Mouse (Mus musculus) limb, embryonic 14.5 days (tissue): ENCODE results near the gene Ank2. TPM values are rescaled to one million over a fixed set of nuclear protein-coding genes. Genes with fewer than 3 reads are reported as not detected.

Experiments used
- ATAC-seq: fragments of 200-750 bp; cut with Nextera tagmentation; 2 replicates; pipeline ENCODE4 v1.8.0; 2017; ENCODE audit warnings: low read depth, moderate number of reproducible peaks, moderate TSS enrichment; ENCODE audit not compliant: low FRiP score
- DNase-seq: peaks from one replicate; pipeline ENCODE4 v3.0.0-alpha.2; 2015; ENCODE audit warnings: low spot score
- H3K27ac ChIP-seq: fragments of 300-500 bp; sonication (generic); replicated peaks from 2 replicates; pipeline ENCODE4 v1.5.1; 2014; ENCODE audit warnings: low read depth, mild to moderate bottlenecking, low read length, moderate library complexity, mixed read lengths
- H3K27me3 ChIP-seq: fragments of 300-500 bp; sonication (generic); 2 replicates; pipeline ENCODE4 v1.6.1; 2014; ENCODE audit warnings: low read length, mixed read lengths; ENCODE audit not compliant: control insufficient read depth, insufficient read depth
- H3K36me3 ChIP-seq: fragments of 300-500 bp; sonication (generic); 2 replicates; pipeline ENCODE4 v1.6.1; 2014; ENCODE audit warnings: mild to moderate bottlenecking, low read length, moderate library complexity, mixed read lengths; ENCODE audit not compliant: control insufficient read depth, insufficient read depth
- H3K4me1 ChIP-seq: fragments of 300-500 bp; sonication (generic); 2 replicates; pipeline ENCODE4 v1.6.1; 2014; ENCODE audit warnings: antibody characterized with exemption, low read length, mixed read lengths; ENCODE audit not compliant: control insufficient read depth, insufficient read depth
- H3K4me2 ChIP-seq: fragments of 300-500 bp; sonication (generic); replicated peaks from 2 replicates; pipeline ENCODE4 v1.6.1; 2014; ENCODE audit warnings: low read depth, mild to moderate bottlenecking, low read length, moderate library complexity; ENCODE audit not compliant: severe bottlenecking
- H3K4me3 ChIP-seq: fragments of 300-500 bp; sonication (generic); replicated peaks from 2 replicates; pipeline ENCODE4 v1.5.1; 2014; ENCODE audit warnings: low read length
- H3K9ac ChIP-seq: fragments of 300-500 bp; sonication (generic); 2 replicates; pipeline ENCODE4 v1.6.1; 2014; ENCODE audit warnings: mild to moderate bottlenecking, low read depth, low read length, moderate library complexity; ENCODE audit not compliant: severe bottlenecking
- H3K9me3 ChIP-seq: fragments of 300-500 bp; sonication (generic); 2 replicates; pipeline ENCODE4 v1.6.1; 2016; ENCODE audit warnings: low read length; ENCODE audit not compliant: control insufficient read depth
- POLR2A ChIP-seq: fragments of 200-500 bp; IDR thresholded peaks from 2 replicates; pipeline ENCODE4 v1.8.0; 2012; ENCODE audit warnings: inconsistent platforms, mild to moderate bottlenecking, moderate library complexity, borderline replicate concordance; ENCODE audit not compliant: insufficient read depth, insufficient read length; ENCODE audit errors: extremely low read depth
- WGBS: fragments of 180-500 bp; shearing (Covaris S2); extraction: QIAGEN DNeasy Blood & Tissue Kit; methylation state at CpG from one replicate; pipeline ENCODE4 v1.1.7; 2014; 5-methylcytosine and 5-hydroxymethylcytosine counted together
- polyA plus RNA-seq, 2 experiments: library from polyadenylated mRNA; depleted of rRNA in 1 of 2; stranded (reverse) in 1 of 2; unstranded in 1 of 2; fragments of >200 nt; fragmentation: Nextera tagmentation in 1 of 2; extraction: Ambion mirVana in 1 of 2; gene quantifications; 2 replicates each; pipeline versions ENCODE4 v1.2.1 to v1.2.3; 2012 to 2014

Ank2 gene
- polyA plus RNA-seq, 2 experiments: 33.0 to 41.6 TPM

GRCm38 (mm10) chr3:127013976-127014375 is 485.2 kb downstream of the Ank2 start:
- Histone ChIP-seq H3K27me3 (no peaks in the 10 kb centered on the region), H3K4me3 (no peak overlapping the region), H3K4me1 (peaks cover under 1% of the 10 kb centered on the region), H3K9me3 (no peaks in the 10 kb centered on the region), H3K27ac (no peak overlapping the region), H3K4me2 (no peak overlapping the region), H3K9ac (no peak overlapping the region), H3K36me3 (0 out of 2 replicates have a peak, but pooled peaks cover 8% of the 10 kb centered on the region)
- no peak for TF ChIP-seq POLR2A
- DNase-seq: no peak
- no peak for ATAC-seq
- 74% methylated on average over 4 of the region's 4 CpGs for WGBS

GRCm38 (mm10) chr3:127012525-127012924 is 486.6 kb downstream of the Ank2 start:
- Histone ChIP-seq H3K9ac (no peak overlapping the region), H3K27me3 (no peaks in the 10 kb centered on the region), H3K36me3 (0 out of 2 replicates have a peak, but pooled peaks cover 8% of the 10 kb centered on the region), H3K27ac (no peak overlapping the region), H3K4me2 (no peak overlapping the region), H3K9me3 (no peaks in the 10 kb centered on the region), H3K4me1 (no peaks in the 10 kb centered on the region), H3K4me3 (no peak overlapping the region)
- no peak for DNase-seq
- TF ChIP-seq POLR2A: no peak
- no peak for ATAC-seq
- 54% methylated on average over 8 of the region's 8 CpGs for WGBS

GRCm38 (mm10) chr3:127005898-127006673 is 493.1 kb downstream of the Ank2 start:
- Histone ChIP-seq H3K4me1 (no peaks in the 10 kb centered on the region; the same call in 1 of the 2 replicates), H3K9ac (no peak overlapping the region), H3K27me3 (no peaks in the 10 kb centered on the region), H3K4me3 (no peak overlapping the region), H3K36me3 (0 out of 2 replicates have a peak, but pooled peaks cover 8% of the 10 kb centered on the region), H3K9me3 (no peaks in the 10 kb centered on the region), H3K4me2 (no peak overlapping the region), H3K27ac (no peak overlapping the region)
- DNase-seq: no peak
- WGBS: 83% methylated on average over 9 of the region's 9 CpGs
- TF ChIP-seq POLR2A: no peak
- no peak for ATAC-seq

GRCm38 (mm10) chr3:127004860-127005633 is 494.1 kb downstream of the Ank2 start:
- H3K4me3 ChIP-seq: no peak overlapping the region
- DNase-seq: no peak
- H3K36me3 ChIP-seq: 0 out of 2 replicates have a peak, but pooled peaks cover 4% of the 10 kb centered on the region
- no peaks in the 10 kb centered on the region; the same call in 1 of the 2 replicates for H3K4me1 ChIP-seq
- TF ChIP-seq POLR2A: no peak
- no peak for ATAC-seq
- WGBS: 82% methylated on average over 9 of the region's 9 CpGs
- no peak overlapping the region for H3K9ac ChIP-seq
- no peaks in the 10 kb centered on the region for H3K27me3 ChIP-seq
- no peak overlapping the region for H3K27ac ChIP-seq
- no peak overlapping the region for H3K4me2 ChIP-seq
- no peaks in the 10 kb centered on the region for H3K9me3 ChIP-seq

GRCm38 (mm10) chr3:127003946-127004345 is 495.2 kb downstream of the Ank2 start:
- H3K27ac ChIP-seq: no peak overlapping the region
- no peak overlapping the region for H3K9ac ChIP-seq
- no peaks in the 10 kb centered on the region for H3K27me3 ChIP-seq
- H3K36me3 ChIP-seq: no peaks in the 10 kb centered on the region
- no peak for DNase-seq
- H3K9me3 ChIP-seq: no peaks in the 10 kb centered on the region
- no peak overlapping the region for H3K4me2 ChIP-seq
- 92% methylated on average over 11 of the region's 11 CpGs for WGBS
- no peak for TF ChIP-seq POLR2A
- H3K4me3 ChIP-seq: no peak overlapping the region
- H3K4me1 ChIP-seq: peaks cover 2% of the 10 kb centered on the region; the same call in 1 of the 2 replicates
- no peak for ATAC-seq
